Mouse (Mus musculus): ENCODE results near the gene Zfp385a. TPM values are rescaled to one million over a fixed set of nuclear protein-coding genes. Genes with fewer than 3 reads are reported as not detected.
A peak's percentile ranks its signal among the peaks of the same experiment; 100 is the strongest.

The Zfp385a gene
- polyA plus RNA-seq, 1 experiment from 2014 or later = 18.9 TPM

DNA sequence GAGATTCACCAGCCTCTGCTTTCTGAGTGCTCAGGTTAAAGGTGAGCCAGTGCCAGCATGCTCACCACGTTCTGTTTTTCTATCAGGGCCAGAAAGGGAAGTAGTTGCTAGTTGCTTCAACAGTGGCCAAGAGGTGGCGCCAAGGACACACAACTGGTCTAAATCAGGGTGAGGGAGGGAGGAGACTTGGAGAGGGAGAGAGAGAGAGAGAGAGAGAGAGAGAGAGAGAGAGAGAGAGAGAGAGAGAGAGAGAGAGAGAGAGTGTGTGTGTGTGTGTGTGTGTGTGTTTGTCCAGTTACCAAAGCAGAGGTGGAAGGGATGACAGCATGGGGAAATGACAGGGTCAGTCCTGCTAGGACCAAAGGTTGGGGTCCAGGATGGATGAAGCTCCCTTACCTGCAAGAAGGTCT, 7.4 kb upstream of the Zfp385a start:
- 0 out of 2 replicates have a peak, but pooled peaks cover 4% of the 10 kb centered on the region for H3K4me1 ChIP-seq
- WGBS = 0% methylated on average over 2 of the region's 2 CpGs
- no peak overlapping the region for H3K27ac ChIP-seq (replicated peaks)
- H3K9ac ChIP-seq = no peak overlapping the region
- ATAC-seq (ENCODE audit: insufficient number of reproducible peaks, low FRiP score, low TSS enrichment, low read depth) = no peak
- no peaks in the 10 kb centered on the region for H3K27me3 ChIP-seq
- no peaks in the 10 kb centered on the region for H3K9me3 ChIP-seq (replicated peaks)
- H3K4me2 ChIP-seq (replicated peaks) = no peak overlapping the region
- no peak overlapping the region for H3K4me3 ChIP-seq (replicated peaks)
- H3K36me3 ChIP-seq = peaks cover 79% of the 10 kb centered on the region

DNA sequence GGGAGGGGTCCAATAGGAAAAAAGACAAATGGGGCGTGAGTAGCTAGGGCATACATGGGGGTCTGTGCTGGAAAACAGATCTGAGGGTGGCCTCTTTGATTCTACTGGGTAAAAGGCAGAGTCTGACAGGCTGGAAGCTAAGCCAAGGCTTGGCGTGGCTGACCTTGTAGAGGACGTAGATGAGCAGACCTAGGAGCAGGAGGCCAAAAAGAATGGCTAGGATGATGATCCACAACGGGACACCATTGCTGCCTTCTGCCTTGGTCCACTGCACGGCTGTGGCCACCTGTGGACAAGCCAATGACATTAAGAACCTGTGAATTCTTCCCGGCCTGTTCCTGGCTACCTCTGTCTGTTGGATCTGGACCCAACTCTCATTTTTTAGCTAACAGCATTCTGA, 5.9 kb upstream of the Zfp385a start:
- Histone ChIP-seq H3K27ac (replicated peaks) (no peak overlapping the region), H3K9ac (no peak overlapping the region), H3K4me1 (peaks cover 18% of the 10 kb centered on the region), H3K9me3 (replicated peaks) (no peaks in the 10 kb centered on the region), H3K4me3 (replicated peaks) (no peak overlapping the region), H3K36me3 (peaks cover 64% of the 10 kb centered on the region), H3K4me2 (replicated peaks) (no peak overlapping the region), H3K27me3 (no peaks in the 10 kb centered on the region)
- 89% methylated on average over 6 of the region's 6 CpGs for WGBS
- no peak for ATAC-seq (ENCODE audit: insufficient number of reproducible peaks, low FRiP score, low TSS enrichment, low read depth)

DNA sequence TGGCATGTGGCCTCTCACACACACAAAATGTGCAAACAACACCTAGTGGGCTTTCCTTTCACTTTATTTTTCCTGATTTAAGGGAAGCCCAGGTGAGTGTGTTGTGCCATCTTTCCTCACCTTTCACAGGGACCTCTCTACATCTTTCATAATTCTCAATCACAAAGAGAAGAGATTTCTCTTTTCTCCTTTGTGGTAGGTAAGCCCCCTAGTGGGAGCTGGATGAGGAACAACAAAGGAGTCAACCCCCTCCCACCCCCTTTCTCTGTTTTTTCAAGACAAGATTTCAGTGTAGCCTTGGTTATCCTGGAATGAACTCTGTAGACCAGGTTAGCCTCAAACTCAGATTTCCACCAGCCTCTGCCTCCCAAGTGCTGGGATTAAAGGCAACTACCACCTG, 3.7 kb upstream of the Zfp385a start:
- Histone ChIP-seq H3K4me3 (replicated peaks) (no peak overlapping the region), H3K27me3 (peaks cover 14% of the 10 kb centered on the region; the same call in 1 of the 2 replicates), H3K27ac (replicated peaks) (no peak overlapping the region), H3K4me1 (peaks cover 38% of the 10 kb centered on the region), H3K36me3 (peaks cover 41% of the 10 kb centered on the region), H3K4me2 (replicated peaks) (no peak overlapping the region), H3K9ac (no peak overlapping the region), H3K9me3 (replicated peaks) (no peaks in the 10 kb centered on the region)
- ATAC-seq (ENCODE audit: insufficient number of reproducible peaks, low FRiP score, low TSS enrichment, low read depth) = no peak

DNA sequence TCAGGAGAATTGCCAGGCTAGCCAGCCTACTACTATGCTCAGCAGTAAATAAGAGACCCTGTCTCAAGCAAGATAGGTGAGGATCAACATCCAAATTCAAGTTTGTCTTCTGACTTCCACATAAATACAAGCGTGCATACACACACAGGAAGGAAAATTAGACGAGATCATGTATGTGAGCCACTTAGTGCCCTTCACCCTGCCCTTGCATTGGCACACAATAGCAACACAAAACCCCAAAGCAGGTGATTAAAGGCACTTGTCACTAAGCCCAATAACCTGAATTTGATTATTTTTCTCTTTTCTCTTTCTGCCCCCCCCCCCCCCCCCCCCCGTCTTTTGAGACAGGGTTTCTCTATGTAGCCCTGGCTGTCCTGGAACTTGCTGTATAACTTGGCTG, 3.1 kb upstream of the Zfp385a start:
- Histone ChIP-seq H3K27me3 (peaks cover 14% of the 10 kb centered on the region; the same call in 1 of the 2 replicates), H3K27ac (replicated peaks) (no peak overlapping the region), H3K9me3 (replicated peaks) (no peaks in the 10 kb centered on the region), H3K36me3 (peaks cover 38% of the 10 kb centered on the region), H3K4me2 (replicated peaks) (no peak overlapping the region), H3K4me3 (replicated peaks) (no peak overlapping the region), H3K9ac (no peak overlapping the region), H3K4me1 (peaks cover 43% of the 10 kb centered on the region)
- ATAC-seq (ENCODE audit: insufficient number of reproducible peaks, low FRiP score, low TSS enrichment, low read depth) = no peak
- 69% methylated on average over 2 of the region's 3 CpGs for WGBS

DNA sequence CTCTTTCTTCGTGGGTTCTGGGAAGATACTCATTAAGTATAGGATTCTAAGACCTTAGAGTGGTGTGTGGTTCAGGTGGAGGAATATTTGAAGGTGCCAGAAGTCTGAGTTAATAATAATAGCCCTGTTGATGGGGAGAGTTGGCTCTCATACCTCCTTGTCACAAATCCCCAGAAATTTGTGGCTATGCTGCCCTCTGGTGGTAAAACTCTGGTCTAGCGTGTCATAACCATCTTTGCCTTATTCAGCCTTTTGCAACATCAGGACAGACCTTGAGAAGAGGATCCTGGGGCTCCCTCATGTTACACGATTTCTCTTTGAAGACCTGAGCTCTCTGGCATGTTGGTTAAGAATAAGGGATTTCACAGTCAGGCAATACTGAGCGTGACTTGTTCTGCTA, 2.5 kb upstream of the Zfp385a start:
- H3K9me3 ChIP-seq (replicated peaks) = no peaks in the 10 kb centered on the region
- peaks cover 32% of the 10 kb centered on the region for H3K36me3 ChIP-seq
- WGBS = 10% methylated on average over 4 of the region's 4 CpGs
- H3K4me2 ChIP-seq (replicated peaks) = no peak overlapping the region
- peaks cover 14% of the 10 kb centered on the region; the same call in 1 of the 2 replicates for H3K27me3 ChIP-seq
- H3K27ac ChIP-seq (replicated peaks) = no peak overlapping the region
- no peak overlapping the region for H3K9ac ChIP-seq
- peaks cover 48% of the 10 kb centered on the region for H3K4me1 ChIP-seq
- ATAC-seq (ENCODE audit: insufficient number of reproducible peaks, low FRiP score, low TSS enrichment, low read depth) = no peak
- no peak overlapping the region for H3K4me3 ChIP-seq (replicated peaks)

DNA sequence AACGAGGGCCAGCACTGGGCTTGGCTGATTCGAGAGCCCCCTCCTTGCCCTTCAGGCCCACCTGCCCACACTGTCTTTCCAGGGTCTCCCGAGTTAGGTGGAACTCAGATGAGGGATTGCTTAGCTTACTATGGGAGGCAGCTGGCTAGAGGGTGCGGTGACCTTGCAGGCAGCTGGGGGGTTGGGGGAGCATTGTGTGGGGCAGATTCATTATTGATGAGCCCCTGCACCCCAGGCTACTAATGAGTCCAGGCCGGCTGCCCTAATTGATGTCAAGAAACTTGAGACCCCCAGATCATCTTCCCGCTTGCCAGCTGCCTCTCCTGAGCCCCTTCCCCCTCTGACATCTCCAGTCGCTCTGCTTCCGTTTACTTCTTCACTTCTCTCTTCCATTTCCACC, 1.7 kb upstream of the Zfp385a start:
- 18% methylated on average over 8 of the region's 8 CpGs for WGBS
- Histone ChIP-seq H3K27me3 (peaks cover 14% of the 10 kb centered on the region; the same call in 1 of the 2 replicates), H3K4me3 (replicated peaks) (no peak overlapping the region), H3K9ac (no peak overlapping the region), H3K4me1 (peaks cover 57% of the 10 kb centered on the region), H3K36me3 (peaks cover 27% of the 10 kb centered on the region), H3K27ac (replicated peaks) (no peak overlapping the region), H3K4me2 (replicated peaks) (no peak overlapping the region), H3K9me3 (replicated peaks) (no peaks in the 10 kb centered on the region)
- no peak for ATAC-seq (ENCODE audit: insufficient number of reproducible peaks, low FRiP score, low TSS enrichment, low read depth)

DNA sequence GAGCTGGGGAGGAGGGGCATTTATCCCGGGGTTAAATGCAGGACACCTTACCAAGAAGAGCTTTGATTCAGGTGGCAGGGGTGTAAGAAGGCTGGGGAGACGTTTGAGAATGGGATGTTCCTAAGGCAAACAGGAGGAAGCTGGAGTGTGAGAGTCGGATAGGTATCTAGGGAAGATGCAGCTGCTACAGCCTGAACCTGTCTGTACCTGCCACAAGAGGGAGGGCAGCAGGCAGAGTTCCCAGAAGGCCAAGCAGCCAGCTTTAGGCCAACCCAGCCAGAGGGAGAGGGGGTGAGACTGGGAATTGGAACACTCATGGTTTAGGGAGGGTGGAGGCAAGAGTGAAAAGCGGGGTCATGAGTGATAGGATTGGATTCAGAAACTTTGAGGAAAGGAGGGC, 893 bp upstream of the Zfp385a start:
- Histone ChIP-seq H3K9ac (no peak overlapping the region), H3K4me3 (replicated peaks) (peak overlapping the region; percentile 57), H3K4me2 (replicated peaks) (peak overlapping the region; percentile 79), H3K27ac (replicated peaks) (peak overlapping the region; percentile 22; the same call in 1 of the 2 replicates), H3K4me1 (peaks cover 61% of the 10 kb centered on the region), H3K36me3 (peaks cover 21% of the 10 kb centered on the region), H3K9me3 (replicated peaks) (no peaks in the 10 kb centered on the region), H3K27me3 (peaks cover 14% of the 10 kb centered on the region; the same call in 1 of the 2 replicates)
- WGBS = 16% methylated on average over 4 of the region's 4 CpGs
- ATAC-seq (ENCODE audit: insufficient number of reproducible peaks, low FRiP score, low TSS enrichment, low read depth) = no peak

DNA sequence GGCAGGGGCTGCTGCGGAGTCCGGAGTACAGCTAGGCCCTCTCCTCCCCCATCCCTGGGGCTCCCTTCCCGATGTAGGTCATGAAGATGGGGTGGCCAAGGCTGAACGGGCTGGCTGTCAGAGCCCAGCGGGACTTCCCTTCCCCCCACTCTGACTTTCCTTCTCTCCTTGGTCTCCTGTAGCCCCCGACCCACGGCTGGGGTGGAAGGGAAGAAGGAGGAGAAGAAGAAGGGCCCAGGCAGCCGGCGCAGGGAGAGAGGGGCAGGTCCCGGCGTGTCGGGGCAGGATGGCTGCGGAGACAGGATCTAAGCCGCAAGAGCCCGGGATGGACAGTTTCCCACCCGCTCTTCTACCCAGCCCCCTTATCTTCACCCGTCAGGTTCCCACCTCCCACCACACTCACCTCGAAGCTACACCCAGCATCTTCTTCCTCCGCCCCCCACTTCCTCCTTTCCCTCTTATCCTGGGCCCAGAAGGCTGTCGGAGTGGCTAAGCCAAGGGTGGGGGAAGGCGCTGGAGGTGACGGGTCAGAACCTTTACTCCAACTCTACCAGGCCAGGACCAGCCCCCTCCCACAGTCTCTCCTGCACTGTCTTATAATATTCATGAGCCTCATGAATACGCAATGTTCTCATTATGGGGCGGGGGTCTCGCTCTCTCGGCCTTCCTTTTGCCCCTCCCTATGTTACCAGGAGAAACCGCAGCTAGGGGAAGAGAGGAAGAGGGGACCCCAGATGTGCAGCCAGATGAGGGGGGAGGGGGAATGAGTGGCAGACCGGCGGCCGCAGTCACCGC, 530 bp downstream of the Zfp385a start:
- Histone ChIP-seq H3K36me3 (peaks cover 7% of the 10 kb centered on the region), H3K27ac (replicated peaks) (peak overlapping the region; percentile 60; the same call in 1 of the 2 replicates), H3K4me3 (replicated peaks) (peak overlapping the region; percentile 57), H3K9ac (peak overlapping the region; percentile 24), H3K27me3 (peaks cover 14% of the 10 kb centered on the region; the same call in 1 of the 2 replicates), H3K4me1 (peaks cover 74% of the 10 kb centered on the region), H3K4me2 (replicated peaks) (peak overlapping the region; percentile 79), H3K9me3 (replicated peaks) (no peaks in the 10 kb centered on the region)
- 5% methylated on average over 30 of the region's 31 CpGs for WGBS
- ATAC-seq (ENCODE audit: insufficient number of reproducible peaks, low FRiP score, low TSS enrichment, low read depth) = 0 out of 2 replicates have a peak, but pooled peaks have one; percentile 20

DNA sequence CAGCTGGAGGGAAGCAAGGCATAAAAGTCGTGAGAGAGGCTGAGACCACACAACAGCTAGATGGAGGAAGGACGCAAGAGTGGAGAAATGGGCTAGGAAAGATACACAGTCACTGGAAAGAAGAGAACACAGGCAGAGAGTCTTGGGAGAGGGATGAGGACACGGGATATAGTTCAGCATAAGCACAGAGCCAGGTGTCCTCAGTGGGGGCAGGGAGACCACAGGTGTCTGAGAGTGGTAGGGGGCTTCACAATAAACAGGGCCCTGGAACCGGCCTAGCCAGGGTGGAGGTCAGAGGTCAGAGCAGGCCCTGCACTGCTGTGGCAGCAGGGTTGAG, 1.1 kb downstream of the Zfp385a start:
- ATAC-seq (ENCODE audit: insufficient number of reproducible peaks, low FRiP score, low TSS enrichment, low read depth) = no peak
- Histone ChIP-seq H3K27ac (replicated peaks) (no peak overlapping the region; the same call in 1 of the 2 replicates), H3K27me3 (peaks cover 14% of the 10 kb centered on the region; the same call in 1 of the 2 replicates), H3K9me3 (replicated peaks) (no peaks in the 10 kb centered on the region), H3K4me2 (replicated peaks) (peak overlapping the region; percentile 79), H3K4me1 (peaks cover 79% of the 10 kb centered on the region), H3K4me3 (replicated peaks) (peak overlapping the region; percentile 57), H3K9ac (no peak overlapping the region), H3K36me3 (peaks cover 1% of the 10 kb centered on the region)
- WGBS = 30% methylated on average over 4 of the region's 4 CpGs

DNA sequence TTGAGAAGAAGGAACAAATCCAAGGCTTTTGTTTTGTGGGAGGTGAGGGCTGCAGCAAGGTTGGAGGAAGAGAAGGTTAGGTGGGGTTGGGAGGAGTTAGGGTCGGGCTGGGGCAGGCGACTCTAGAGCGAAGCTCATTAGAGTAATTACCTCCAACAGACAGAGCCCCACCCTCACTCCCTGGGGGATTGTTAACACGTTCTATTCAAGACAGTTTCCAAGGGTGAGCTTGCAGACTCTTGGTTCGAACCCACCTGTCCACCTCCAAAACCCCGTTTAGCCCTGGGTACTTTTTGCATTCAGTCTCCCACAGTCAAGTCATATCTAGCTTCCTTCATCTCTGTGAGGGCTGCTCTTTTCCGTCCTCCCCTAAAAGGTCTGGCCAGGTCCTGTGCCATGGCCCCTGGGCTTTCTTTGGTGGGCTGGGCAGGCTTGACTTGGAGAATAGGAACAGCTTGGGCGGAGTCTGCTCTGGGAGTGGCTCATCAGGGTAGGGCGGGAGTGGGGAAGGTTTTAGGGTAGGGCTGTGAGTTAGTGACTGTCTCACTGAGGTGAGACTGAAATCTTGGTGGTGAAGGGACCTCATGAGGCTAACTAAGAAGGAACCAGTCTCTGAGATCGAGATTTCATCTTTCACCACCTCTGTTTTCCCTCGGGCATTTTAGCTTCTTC, 2.8 kb downstream of the Zfp385a start:
- H3K4me2 ChIP-seq (replicated peaks) = peak overlapping the region; percentile 79
- H3K27me3 ChIP-seq = peaks cover 14% of the 10 kb centered on the region; the same call in 1 of the 2 replicates
- no peak overlapping the region for H3K4me3 ChIP-seq (replicated peaks)
- no peaks in the 10 kb centered on the region for H3K36me3 ChIP-seq
- no peaks in the 10 kb centered on the region for H3K9me3 ChIP-seq (replicated peaks)
- WGBS = 20% methylated on average over 11 of the region's 11 CpGs
- peaks cover 89% of the 10 kb centered on the region for H3K4me1 ChIP-seq
- H3K27ac ChIP-seq (replicated peaks) = peak overlapping the region; percentile 51; the same call in 1 of the 2 replicates
- ATAC-seq (ENCODE audit: insufficient number of reproducible peaks, low FRiP score, low TSS enrichment, low read depth) = no peak
- no peak overlapping the region for H3K9ac ChIP-seq

DNA sequence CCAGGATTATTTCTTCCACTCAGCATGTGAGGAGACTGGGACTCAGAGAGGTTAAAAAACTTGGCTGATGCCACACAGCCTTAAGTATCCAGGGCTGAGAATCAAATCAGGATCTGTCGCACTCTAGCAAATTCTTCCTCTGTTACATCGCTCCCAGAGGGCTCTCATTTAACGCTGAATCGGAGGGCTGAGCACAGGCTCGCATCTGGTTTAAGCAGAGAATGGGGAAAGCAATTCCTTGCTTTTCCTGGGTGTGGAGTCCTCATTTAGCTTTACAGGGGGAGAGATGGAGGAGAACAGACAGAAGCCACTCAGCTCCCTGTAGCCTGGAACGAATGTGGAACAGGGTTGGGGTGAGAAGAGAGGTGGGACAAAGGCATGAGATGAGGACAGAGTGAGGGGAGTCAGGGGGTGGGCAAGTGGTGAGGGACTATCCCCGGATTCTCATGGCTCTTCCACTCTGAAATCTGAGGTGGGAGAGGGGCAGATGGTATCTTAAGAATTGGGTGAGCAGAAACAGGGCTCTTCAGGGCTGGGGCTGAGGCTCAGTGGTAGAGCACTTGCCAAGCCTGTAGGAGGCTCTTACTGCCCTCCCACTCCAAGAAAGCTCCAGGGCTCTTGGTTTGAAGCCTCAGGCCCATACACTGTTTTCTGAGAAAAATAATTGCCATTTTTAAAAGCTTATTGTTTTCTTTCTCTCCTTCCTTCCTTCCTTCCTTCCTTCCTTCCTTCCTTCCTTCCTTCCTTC, 4.2 kb downstream of the Zfp385a start:
- Histone ChIP-seq H3K36me3 (no peaks in the 10 kb centered on the region), H3K9me3 (replicated peaks) (no peaks in the 10 kb centered on the region), H3K27ac (replicated peaks) (no peak overlapping the region; the same call in 1 of the 2 replicates), H3K4me1 (peaks cover 74% of the 10 kb centered on the region), H3K4me2 (replicated peaks) (no peak overlapping the region), H3K9ac (no peak overlapping the region), H3K4me3 (replicated peaks) (no peak overlapping the region), H3K27me3 (peaks cover 14% of the 10 kb centered on the region; the same call in 1 of the 2 replicates)
- no peak for ATAC-seq (ENCODE audit: insufficient number of reproducible peaks, low FRiP score, low TSS enrichment, low read depth)
- 18% methylated on average over 7 of the region's 7 CpGs for WGBS

All from embryonic facial prominence, embryonic 15.5 days (tissue).